Mouse (Mus musculus): ENCODE results near the gene Ptchd3. TPM values are rescaled to one million over a fixed set of nuclear protein-coding genes. Genes with fewer than 3 reads are reported as not detected.

Gene Ptchd3
- polyA plus RNA-seq (2012; rRNA removed): not detected in 2 replicates

- no peaks in the 10 kb centered on the region for H3K4me1 ChIP-seq (ENCODE audit: control insufficient read depth, insufficient read depth, low read length)
- H3K27ac ChIP-seq (ENCODE audit: insufficient read depth, low read length): no peak within 1 kb of the TSS
- no peak for TF ChIP-seq POLR2A (IDR thresholded peaks at IDR 0.05; ENCODE audit: extremely low read depth, insufficient read depth, low read length)
- TF ChIP-seq CTCF (IDR thresholded peaks at IDR 0.05; ENCODE audit: extremely low read depth, insufficient read depth, low read length): no peak
- H3K4me3 ChIP-seq (ENCODE audit: insufficient read depth, low read length): no peak within 1 kb of the TSS
These were observed at the start of gene Ptchd3 for GRCm38 (mm10) chr11:121829947-121830346. Gene Ptchd3, plus strand, starts transcription at chr11:121830247.

- Histone ChIP-seq H3K4me1 (ENCODE audit: control insufficient read depth, insufficient read depth, low read length) (no peaks in the 10 kb centered on the region), H3K4me3 (ENCODE audit: insufficient read depth, low read length) (no peak overlapping the region), H3K27ac (ENCODE audit: insufficient read depth, low read length) (no peak overlapping the region)
- TF ChIP-seq POLR2A (IDR thresholded peaks at IDR 0.05; ENCODE audit: extremely low read depth, insufficient read depth, low read length) (no peak), CTCF (IDR thresholded peaks at IDR 0.05; ENCODE audit: extremely low read depth, insufficient read depth, low read length) (no peak)
These were observed 48.2 kb upstream of the Ptchd3 start for GRCm38 (mm10) chr11:121781831-121782230.

GRCm38 (mm10) chr11:121787456-121787855, 42.6 kb upstream of the Ptchd3 start:
- no peak overlapping the region for H3K27ac ChIP-seq (ENCODE audit: insufficient read depth, low read length)
- no peak for TF ChIP-seq CTCF (IDR thresholded peaks at IDR 0.05; ENCODE audit: extremely low read depth, insufficient read depth, low read length)
- H3K4me1 ChIP-seq (ENCODE audit: control insufficient read depth, insufficient read depth, low read length): no peaks in the 10 kb centered on the region
- H3K4me3 ChIP-seq (ENCODE audit: insufficient read depth, low read length): no peak overlapping the region

- no peak overlapping the region for H3K27ac ChIP-seq (ENCODE audit: insufficient read depth, low read length)
- TF ChIP-seq POLR2A (IDR thresholded peaks at IDR 0.05; ENCODE audit: extremely low read depth, insufficient read depth, low read length) (no peak), CTCF (IDR thresholded peaks at IDR 0.05; ENCODE audit: extremely low read depth, insufficient read depth, low read length) (no peak)
- no peaks in the 10 kb centered on the region for H3K4me1 ChIP-seq (ENCODE audit: control insufficient read depth, insufficient read depth, low read length)
- H3K4me3 ChIP-seq (ENCODE audit: insufficient read depth, low read length): no peak overlapping the region
These were observed 40.5 kb upstream of the Ptchd3 start for GRCm38 (mm10) chr11:121789566-121789965.

- TF ChIP-seq POLR2A (IDR thresholded peaks at IDR 0.05; ENCODE audit: extremely low read depth, insufficient read depth, low read length): no peak
- TF ChIP-seq CTCF (IDR thresholded peaks at IDR 0.05; ENCODE audit: extremely low read depth, insufficient read depth, low read length): no peak
These were observed 39.4 kb upstream of the Ptchd3 start for GRCm38 (mm10) chr11:121790671-121791094.

GRCm38 (mm10) chr11:121791446-121791845, 38.6 kb upstream of the Ptchd3 start:
- H3K4me1 ChIP-seq (ENCODE audit: control insufficient read depth, insufficient read depth, low read length): no peaks in the 10 kb centered on the region
- TF ChIP-seq POLR2A (IDR thresholded peaks at IDR 0.05; ENCODE audit: extremely low read depth, insufficient read depth, low read length) (no peak), CTCF (IDR thresholded peaks at IDR 0.05; ENCODE audit: extremely low read depth, insufficient read depth, low read length) (no peak)
- no peak overlapping the region for H3K27ac ChIP-seq (ENCODE audit: insufficient read depth, low read length)
- H3K4me3 ChIP-seq (ENCODE audit: insufficient read depth, low read length): no peak overlapping the region

More at GRCm38 (mm10) chr11:121790671-121791094, 39.4 kb upstream of the Ptchd3 start:
- Histone ChIP-seq H3K4me1 (ENCODE audit: control insufficient read depth, insufficient read depth, low read length) (no peaks in the 10 kb centered on the region), H3K27ac (ENCODE audit: insufficient read depth, low read length) (no peak overlapping the region), H3K4me3 (ENCODE audit: insufficient read depth, low read length) (no peak overlapping the region)

- TF ChIP-seq POLR2A (IDR thresholded peaks at IDR 0.05; ENCODE audit: extremely low read depth, insufficient read depth, low read length): no peak
- TF ChIP-seq CTCF (IDR thresholded peaks at IDR 0.05; ENCODE audit: extremely low read depth, insufficient read depth, low read length): no peak
- Histone ChIP-seq H3K4me3 (ENCODE audit: insufficient read depth, low read length) (no peak overlapping the region), H3K4me1 (ENCODE audit: control insufficient read depth, insufficient read depth, low read length) (no peaks in the 10 kb centered on the region), H3K27ac (ENCODE audit: insufficient read depth, low read length) (no peak overlapping the region)
These were observed 38.1 kb upstream of the Ptchd3 start for GRCm38 (mm10) chr11:121791991-121792390.

- H3K4me1 ChIP-seq (ENCODE audit: control insufficient read depth, insufficient read depth, low read length): no peaks in the 10 kb centered on the region
- H3K27ac ChIP-seq (ENCODE audit: insufficient read depth, low read length): no peak overlapping the region
- no peak overlapping the region for H3K4me3 ChIP-seq (ENCODE audit: insufficient read depth, low read length)
- TF ChIP-seq POLR2A (IDR thresholded peaks at IDR 0.05; ENCODE audit: extremely low read depth, insufficient read depth, low read length) (no peak), CTCF (IDR thresholded peaks at IDR 0.05; ENCODE audit: extremely low read depth, insufficient read depth, low read length) (no peak)
These were observed 36.5 kb upstream of the Ptchd3 start for GRCm38 (mm10) chr11:121793530-121793929.

GRCm38 (mm10) chr11:121794186-121794585, 35.9 kb upstream of the Ptchd3 start:
- Histone ChIP-seq H3K4me1 (ENCODE audit: control insufficient read depth, insufficient read depth, low read length) (no peaks in the 10 kb centered on the region), H3K27ac (ENCODE audit: insufficient read depth, low read length) (no peak overlapping the region), H3K4me3 (ENCODE audit: insufficient read depth, low read length) (no peak overlapping the region)
- no peak for TF ChIP-seq CTCF (IDR thresholded peaks at IDR 0.05; ENCODE audit: extremely low read depth, insufficient read depth, low read length)
- TF ChIP-seq POLR2A (IDR thresholded peaks at IDR 0.05; ENCODE audit: extremely low read depth, insufficient read depth, low read length): no peak

- no peak overlapping the region for H3K27ac ChIP-seq (ENCODE audit: insufficient read depth, low read length)
- no peak overlapping the region for H3K4me3 ChIP-seq (ENCODE audit: insufficient read depth, low read length)
- H3K4me1 ChIP-seq (ENCODE audit: control insufficient read depth, insufficient read depth, low read length): no peaks in the 10 kb centered on the region
- TF ChIP-seq POLR2A (IDR thresholded peaks at IDR 0.05; ENCODE audit: extremely low read depth, insufficient read depth, low read length) (no peak), CTCF (IDR thresholded peaks at IDR 0.05; ENCODE audit: extremely low read depth, insufficient read depth, low read length) (no peak)
These were observed 35.4 kb upstream of the Ptchd3 start for GRCm38 (mm10) chr11:121794591-121795199.
